Mouse (Mus musculus) lung, adult 18-20 months (tissue): ENCODE measurements around the gene Ccl20.
A peak's percentile ranks its signal among the peaks of the same experiment; 100 is the strongest.

ENCODE experiments used
- DNase-seq, 2 experiments: peaks; one replicate each; pipeline ENCODE4 v3.0.0; 2022; ENCODE audit warnings: mixed read lengths in 2 of 2

Gene Ccl20

GRCm38 (mm10) chr1:83116447-83117137 is at the start of gene Ccl20:
Ccl20 (plus strand) TSS chr1:83116766.
- DNase-seq, result no peak

GRCm38 (mm10) chr1:83067205-83067604 is 49.4 kb upstream of the Ccl20 start:
- DNase-seq, result no peak

- DNase-seq, result no peak
These were observed 40.9 kb upstream of the Ccl20 start for GRCm38 (mm10) chr1:83075526-83076189.

GRCm38 (mm10) chr1:83076190-83076917 is 40.2 kb upstream of the Ccl20 start:
- no peak for DNase-seq

- DNase-seq, result no peak
These were observed 39.5 kb upstream of the Ccl20 start for GRCm38 (mm10) chr1:83077016-83077415.

GRCm38 (mm10) chr1:83084790-83085189 is 31.8 kb upstream of the Ccl20 start:
- no peak for DNase-seq

GRCm38 (mm10) chr1:83091268-83091667 is 25.3 kb upstream of the Ccl20 start:
- DNase-seq, result no peak

GRCm38 (mm10) chr1:83096935-83097334 is 19.6 kb upstream of the Ccl20 start:
- DNase-seq, result no peak

- DNase-seq, result no peak
These were observed 17.4 kb upstream of the Ccl20 start for GRCm38 (mm10) chr1:83099160-83099559.

GRCm38 (mm10) chr1:83099580-83100137 is 16.9 kb upstream of the Ccl20 start:
- peak in 1 of 2 experiments; percentile 5 for DNase-seq

- peak in 1 of 2 experiments; percentile 12 for DNase-seq
These were observed 14.7 kb upstream of the Ccl20 start for GRCm38 (mm10) chr1:83101891-83102290.

- DNase-seq, result no peak
These were observed 11.1 kb upstream of the Ccl20 start for GRCm38 (mm10) chr1:83105464-83105863.

GRCm38 (mm10) chr1:83107410-83107978 is 9.1 kb upstream of the Ccl20 start:
- DNase-seq, result no peak

- no peak for DNase-seq
These were observed 5.6 kb upstream of the Ccl20 start for GRCm38 (mm10) chr1:83110992-83111391.

GRCm38 (mm10) chr1:83111726-83112125 is 4.8 kb upstream of the Ccl20 start:
- no peak for DNase-seq

GRCm38 (mm10) chr1:83117217-83117616 is 651 bp downstream of the Ccl20 start:
- no peak for DNase-seq

- DNase-seq, result no peak
These were observed 1.1 kb downstream of the Ccl20 start for GRCm38 (mm10) chr1:83117661-83118060.

GRCm38 (mm10) chr1:83119903-83120302 is 3.3 kb downstream of the Ccl20 start:
- no peak for DNase-seq

GRCm38 (mm10) chr1:83120312-83120711 is 3.7 kb downstream of the Ccl20 start:
- DNase-seq, result no peak

GRCm38 (mm10) chr1:83123201-83123600 is 6.6 kb downstream of the Ccl20 start:
- DNase-seq, result no peak

GRCm38 (mm10) chr1:83135829-83136228 is 19.3 kb downstream of the Ccl20 start:
- peak; percentile 66 to 80 for DNase-seq

GRCm38 (mm10) chr1:83137847-83138246 is 21.3 kb downstream of the Ccl20 start:
- peak; percentile 25 to 51 for DNase-seq

GRCm38 (mm10) chr1:83138721-83139120 is 22.2 kb downstream of the Ccl20 start:
- DNase-seq, result no peak
